Mouse (Mus musculus) limb, embryonic 15.5 days (tissue): ENCODE data around the gene Olfr591. TPM values are rescaled to one million over a fixed set of nuclear protein-coding genes. Genes with fewer than 3 reads are reported as not detected.
"Not testable (repeated sequence)": the region's sequence is repeated elsewhere in the genome, so short reads cannot be mapped to it uniquely, and the experiment has no call there.

Experiments
- ATAC-seq: fragments of 200-750 bp; cut with Nextera tagmentation; 2 replicates; pipeline ENCODE4 v1.8.0; 2017; ENCODE audit warnings: low read depth, moderate TSS enrichment; ENCODE audit not compliant: insufficient number of reproducible peaks, low FRiP score, low TSS enrichment
- H3K27ac ChIP-seq: fragments of 300-500 bp; sonication (generic); 2 replicates; pipeline ENCODE4 v1.5.1; 2015; ENCODE audit warnings: moderate library complexity, mild to moderate bottlenecking, inconsistent platforms
- H3K27me3 ChIP-seq: fragments of 300-500 bp; sonication (generic); 2 replicates; pipeline ENCODE4 v1.6.1; 2015; ENCODE audit warnings: inconsistent platforms
- H3K36me3 ChIP-seq: fragments of 300-500 bp; sonication (generic); 2 replicates; pipeline ENCODE4 v1.6.1; 2015; ENCODE audit warnings: inconsistent platforms
- H3K4me1 ChIP-seq: fragments of 300-500 bp; sonication (generic); 2 replicates; pipeline ENCODE4 v1.6.1; 2015; ENCODE audit warnings: inconsistent platforms
- H3K4me2 ChIP-seq: fragments of 300-500 bp; sonication (generic); 2 replicates; pipeline ENCODE4 v1.6.1; 2015; ENCODE audit warnings: mild to moderate bottlenecking, inconsistent platforms
- H3K4me3 ChIP-seq: fragments of 300-500 bp; sonication (generic); 2 replicates; pipeline ENCODE4 v1.5.1; 2015; ENCODE audit warnings: mild to moderate bottlenecking, inconsistent platforms
- H3K9ac ChIP-seq: fragments of 300-500 bp; sonication (generic); 2 replicates; pipeline ENCODE4 v1.6.1; 2015; ENCODE audit warnings: inconsistent platforms
- H3K9me3 ChIP-seq: fragments of 300-500 bp; sonication (generic); 2 replicates; pipeline ENCODE4 v1.6.1; 2016; ENCODE audit warnings: inconsistent platforms
- WGBS: fragments of 180-500 bp; shearing (Covaris S2); methylation state at CpG from one replicate; pipeline ENCODE4 v1.1.7; 2015; 5-methylcytosine and 5-hydroxymethylcytosine counted together
- polyA plus RNA-seq: library from polyadenylated mRNA; unstranded; fragments of >200 nt; fragmentation: Nextera tagmentation; extraction: Ambion mirVana; gene quantifications from 2 replicates; pipeline ENCODE4 v1.2.1, GENCODE M21; 2015

Gene Olfr591
- polyA plus RNA-seq, result not detected in 2 replicates

- H3K36me3 ChIP-seq, result no peaks in the 10 kb centered on the region
- H3K4me2 ChIP-seq, result no peak within 1 kb of the TSS
- H3K9ac ChIP-seq, result no peak within 1 kb of the TSS
- H3K27me3 ChIP-seq, result no peaks in the 10 kb centered on the region
- no peaks in the 10 kb centered on the region for H3K9me3 ChIP-seq
- no peak within 1 kb of the TSS for H3K27ac ChIP-seq
- ATAC-seq, result no peak
- no peak within 1 kb of the TSS for H3K4me3 ChIP-seq
- H3K4me1 ChIP-seq, result no peaks in the 10 kb centered on the region
- WGBS, result 71% methylated on average over 1 of the region's 1 CpGs
Observed at GRCm38 (mm10) chr7:103178240-103178639, at the start of gene Olfr591. Olfr591 (minus strand) TSS chr7:103178340.

- no peak within 1 kb of the TSS for H3K4me2 ChIP-seq
Observed at GRCm38 (mm10) chr7:103216696-103217095, 38.6 kb upstream of the Olfr591 start, which contains the start of gene Olfr594. Olfr594 (plus strand) TSS chr7:103216996.

DNA sequence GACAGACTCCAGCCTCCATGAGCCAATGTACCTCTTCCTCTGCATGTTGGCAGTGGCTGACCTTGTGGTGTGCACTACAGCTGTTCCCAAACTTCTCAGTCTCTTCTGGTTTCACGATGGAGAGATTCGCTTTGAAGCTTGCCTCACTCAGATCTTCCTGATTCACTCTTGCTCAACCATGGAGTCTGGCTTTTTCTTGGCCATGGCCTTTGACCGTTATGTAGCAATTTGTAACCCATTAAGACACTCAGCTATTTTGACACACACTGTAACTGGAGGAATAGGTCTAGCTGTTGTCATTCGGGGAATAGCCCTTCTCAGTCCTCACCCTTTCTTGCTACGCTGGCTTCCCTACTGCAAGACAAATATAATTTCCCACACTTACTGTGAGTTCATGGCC, 33.9 kb upstream of the Olfr591 start:
- not testable (repeated sequence) for H3K36me3 ChIP-seq, H3K27me3 ChIP-seq, H3K9me3 ChIP-seq, H3K4me2 ChIP-seq, H3K4me1 ChIP-seq, H3K4me3 ChIP-seq, H3K9ac ChIP-seq, ATAC-seq, H3K27ac ChIP-seq
- 86% methylated on average over 5 of the region's 5 CpGs for WGBS

More at GRCm38 (mm10) chr7:103216696-103217095, 38.6 kb upstream of the Olfr591 start, which contains the start of gene Olfr594:
- no peaks in the 10 kb centered on the region for H3K27me3 ChIP-seq
- H3K27ac ChIP-seq, result no peak within 1 kb of the TSS
- H3K9me3 ChIP-seq, result no peaks in the 10 kb centered on the region
- H3K36me3 ChIP-seq, result no peaks in the 10 kb centered on the region
- no peak for ATAC-seq
- H3K4me1 ChIP-seq, result no peaks in the 10 kb centered on the region
- H3K9ac ChIP-seq, result no peak within 1 kb of the TSS
- no peak within 1 kb of the TSS for H3K4me3 ChIP-seq

DNA sequence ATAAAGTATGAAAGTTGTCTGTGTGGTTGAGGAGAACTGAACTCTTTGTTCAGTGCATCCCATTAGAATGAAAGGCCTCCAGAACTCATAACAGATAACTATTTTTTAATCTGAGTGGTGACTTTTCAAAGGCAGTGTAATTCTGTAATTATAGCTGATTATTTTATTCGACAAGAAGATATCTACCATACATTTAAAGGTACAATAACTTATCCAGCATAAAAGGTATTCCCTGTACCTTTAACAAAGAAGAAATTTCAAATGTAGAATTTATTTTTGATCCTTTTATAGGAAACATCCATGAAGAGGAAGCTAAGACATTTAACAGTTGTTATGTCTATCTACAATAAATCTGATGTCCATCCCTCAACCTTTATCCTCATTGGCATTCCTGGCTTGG, 33.4 kb upstream of the Olfr591 start, which contains the start of gene Olfr593:
TSS of gene Olfr593 (plus strand) at position 301 of the 400 bp plus-strand sequence.
- WGBS, result 56% methylated on average over 1 of the region's 1 CpGs
- Histone ChIP-seq H3K36me3 (no peaks in the 10 kb centered on the region), H3K27me3 (no peaks in the 10 kb centered on the region), H3K4me2 (no peak within 1 kb of the TSS), H3K9me3 (no peaks in the 10 kb centered on the region), H3K9ac (no peak within 1 kb of the TSS), H3K4me3 (no peak within 1 kb of the TSS), H3K4me1 (no peaks in the 10 kb centered on the region), H3K27ac (no peak within 1 kb of the TSS)
- no peak for ATAC-seq

GRCm38 (mm10) chr7:103184503-103184902, 6.4 kb upstream of the Olfr591 start, which contains the start of gene Olfr592:
Olfr592 (plus strand) TSS chr7:103184803.
- not testable (repeated sequence) for ATAC-seq
- WGBS, result 77% methylated on average over 1 of the region's 1 CpGs

GRCm38 (mm10) chr7:103169697-103170096, 8.4 kb downstream of the Olfr591 start:
- no peak overlapping the region for H3K27ac ChIP-seq
- no peaks in the 10 kb centered on the region for H3K9me3 ChIP-seq
- whole genome bisulfite sequencing, result 73% methylated on average over 5 of the region's 5 CpGs
- H3K9ac ChIP-seq, result no peak overlapping the region
- H3K4me3 ChIP-seq, result no peak overlapping the region
- no peak overlapping the region for H3K4me2 ChIP-seq
- no peaks in the 10 kb centered on the region for H3K36me3 ChIP-seq
- no peak for ATAC-seq
- no peaks in the 10 kb centered on the region for H3K27me3 ChIP-seq
- H3K4me1 ChIP-seq, result no peaks in the 10 kb centered on the region

More at GRCm38 (mm10) chr7:103184503-103184902, 6.4 kb upstream of the Olfr591 start, which contains the start of gene Olfr592:
- H3K27me3 ChIP-seq, H3K36me3 ChIP-seq, H3K4me1 ChIP-seq, H3K27ac ChIP-seq, H3K4me2 ChIP-seq, H3K9me3 ChIP-seq, H3K9ac ChIP-seq, H3K4me3 ChIP-seq: not testable (repeated sequence)

DNA sequence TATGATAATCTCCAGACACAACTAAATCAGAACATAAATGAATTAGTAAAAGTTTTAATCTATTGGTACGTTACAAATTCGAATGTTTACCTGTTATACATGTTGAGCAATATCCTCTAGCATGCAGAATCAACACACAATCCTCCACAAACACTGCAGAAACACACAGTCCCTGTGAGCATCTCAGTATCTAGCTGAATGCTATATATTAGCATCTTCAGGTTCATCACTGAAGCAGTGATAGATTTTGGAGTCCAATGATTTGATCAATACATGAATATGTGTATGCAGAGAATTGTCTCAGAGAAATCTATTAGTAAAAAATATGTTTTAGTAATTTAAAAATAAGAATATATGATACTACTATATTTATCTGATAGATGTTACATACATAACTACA, 21.9 kb downstream of the Olfr591 start, which contains the start of gene Olfr589:
TSS of gene Olfr589 (minus strand) at position 101 of the 400 bp plus-strand sequence.
- no peak within 1 kb of the TSS for H3K9ac ChIP-seq
- no peak within 1 kb of the TSS for H3K27ac ChIP-seq
- no peaks in the 10 kb centered on the region for H3K4me1 ChIP-seq
- no peak within 1 kb of the TSS for H3K4me3 ChIP-seq
- H3K27me3 ChIP-seq, result no peaks in the 10 kb centered on the region
- ATAC-seq, result no peak
- no peaks in the 10 kb centered on the region for H3K36me3 ChIP-seq
- H3K4me2 ChIP-seq, result no peak within 1 kb of the TSS
- no peaks in the 10 kb centered on the region for H3K9me3 ChIP-seq
- WGBS, result 63% methylated on average over 2 of the region's 2 CpGs

DNA sequence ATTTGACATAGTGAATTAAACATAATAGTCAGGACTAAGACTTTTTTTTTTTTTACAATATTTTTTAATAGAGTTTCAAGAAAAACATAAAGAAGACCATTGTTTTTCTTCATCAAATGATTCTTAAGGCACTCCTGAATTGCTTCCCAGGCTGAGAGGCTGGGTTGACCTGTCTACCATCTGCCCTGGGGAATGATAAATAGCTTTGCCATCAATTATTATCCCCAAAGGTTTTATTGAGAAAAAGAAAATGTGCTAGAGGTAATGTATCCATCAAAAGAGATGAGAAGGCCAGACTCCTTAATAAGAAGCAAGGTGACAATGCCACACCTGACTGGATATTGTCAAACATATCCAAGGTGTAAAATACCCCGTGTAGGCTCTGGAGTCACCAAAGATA, 37.6 kb downstream of the Olfr591 start, which contains the start of gene Olfr588-ps1:
TSS of gene Olfr588-ps1 (plus strand) at position 301 of the 400 bp plus-strand sequence.
- no peaks in the 10 kb centered on the region for H3K27me3 ChIP-seq
- no peak within 1 kb of the TSS for H3K9ac ChIP-seq
- WGBS, result 67% methylated on average over 1 of the region's 1 CpGs
- H3K36me3 ChIP-seq, result no peaks in the 10 kb centered on the region
- H3K4me1 ChIP-seq, result no peaks in the 10 kb centered on the region
- H3K4me2 ChIP-seq, result no peak within 1 kb of the TSS
- ATAC-seq, result no peak
- no peak within 1 kb of the TSS for H3K27ac ChIP-seq
- no peaks in the 10 kb centered on the region for H3K9me3 ChIP-seq
- no peak within 1 kb of the TSS for H3K4me3 ChIP-seq

GRCm38 (mm10) chr7:103125538-103125937, 52.6 kb downstream of the Olfr591 start, which contains the start of gene Olfr586:
Olfr586 (minus strand) TSS chr7:103125638.
- 88% methylated on average over 3 of the region's 3 CpGs for WGBS

DNA sequence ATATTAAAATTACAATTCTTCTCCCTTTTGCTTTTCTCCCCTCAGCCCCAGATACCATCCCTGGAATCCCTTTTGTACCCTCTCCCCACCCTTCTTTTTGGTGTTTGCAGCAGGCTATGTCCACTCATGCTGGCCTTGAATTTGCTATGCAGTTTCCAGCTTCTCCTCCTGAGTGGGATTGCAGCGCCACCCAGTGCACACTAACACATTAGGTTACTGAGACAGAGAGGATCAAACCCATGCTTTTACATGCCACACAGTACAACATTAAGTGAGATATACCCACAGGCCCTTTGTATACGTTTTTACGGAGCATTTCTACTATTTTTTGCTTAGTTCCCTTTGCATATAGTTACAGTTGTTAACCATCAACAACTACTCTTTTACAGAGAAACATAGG, 58.7 kb downstream of the Olfr591 start:
- no peak overlapping the region for H3K9ac ChIP-seq
- ATAC-seq, result no peak
- H3K4me2 ChIP-seq, result no peak overlapping the region
- no peak overlapping the region for H3K27ac ChIP-seq
- no peaks in the 10 kb centered on the region for H3K4me1 ChIP-seq
- no peaks in the 10 kb centered on the region for H3K9me3 ChIP-seq
- H3K4me3 ChIP-seq, result no peak overlapping the region
- H3K36me3 ChIP-seq, result no peaks in the 10 kb centered on the region
- 43% methylated on average over 3 of the region's 3 CpGs for WGBS
- H3K27me3 ChIP-seq, result no peaks in the 10 kb centered on the region

More at GRCm38 (mm10) chr7:103125538-103125937, 52.6 kb downstream of the Olfr591 start, which contains the start of gene Olfr586:
- Histone ChIP-seq H3K4me3 (no peak within 1 kb of the TSS), H3K9ac (no peak within 1 kb of the TSS), H3K27me3 (no peaks in the 10 kb centered on the region), H3K9me3 (no peaks in the 10 kb centered on the region), H3K4me2 (no peak within 1 kb of the TSS), H3K4me1 (no peaks in the 10 kb centered on the region), H3K27ac (no peak within 1 kb of the TSS), H3K36me3 (no peaks in the 10 kb centered on the region)
- ATAC-seq, result no peak
